Mouse (Mus musculus) megakaryocyte-erythroid progenitor cell, adult 5 weeks (primary cell): ENCODE data around the gene Defa21. TPM values are rescaled to one million over a fixed set of nuclear protein-coding genes. Genes with fewer than 3 reads are reported as not detected.

Source experiments
- polyA plus RNA-seq: library from polyadenylated mRNA; stranded (reverse); fragments of >175 nt; gene quantifications from 2 replicates; pipeline ENCODE4 v1.2.3, GENCODE M21; 2012

The Defa21 gene
- polyA plus RNA-seq = not detected in 2 replicates

DNA sequence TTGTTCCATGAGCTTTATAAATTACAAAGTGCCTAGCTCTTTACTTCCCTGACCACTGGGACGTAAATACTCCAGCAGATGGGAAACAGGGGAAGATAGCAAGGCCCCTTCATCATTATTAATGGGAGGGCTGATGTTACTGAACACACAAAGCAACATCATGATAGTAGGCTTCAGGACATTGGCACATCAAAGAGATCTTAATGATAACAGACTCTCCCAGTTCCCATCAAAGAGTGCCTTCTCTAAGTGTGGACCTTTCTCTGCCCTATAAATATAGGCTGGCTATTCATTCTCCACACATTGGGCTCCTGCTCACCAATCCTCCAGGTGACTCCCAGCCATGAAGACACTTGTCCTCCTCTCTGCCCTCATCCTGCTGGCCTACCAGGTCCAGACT is at the start of gene Defa21:
Gene Defa21 (plus strand): TSS at position 301 of the 400 bp plus-strand sequence.

DNA sequence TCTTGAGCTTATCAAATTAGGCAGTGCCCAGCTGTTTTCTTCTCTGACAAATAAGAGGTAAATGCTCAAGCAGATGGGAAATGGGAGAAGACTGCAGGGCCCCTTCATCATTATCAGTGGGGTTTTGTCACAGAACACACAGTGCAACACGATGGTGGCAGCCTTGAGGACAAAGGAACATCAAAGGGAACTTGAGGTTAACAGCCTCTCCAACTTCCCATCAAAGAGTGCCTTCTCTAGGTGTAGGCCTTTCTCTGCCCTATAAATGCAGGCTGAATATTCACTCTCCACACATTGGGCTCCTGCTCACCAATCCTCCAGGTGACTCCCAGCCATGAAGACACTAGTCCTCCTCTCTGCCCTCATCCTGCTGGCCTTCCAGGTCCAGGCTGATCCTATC is 29.4 kb downstream of the Defa21 start, which contains the start of gene Defa23:
Gene Defa23 (plus strand): TSS at position 301 of the 400 bp plus-strand sequence.

DNA sequence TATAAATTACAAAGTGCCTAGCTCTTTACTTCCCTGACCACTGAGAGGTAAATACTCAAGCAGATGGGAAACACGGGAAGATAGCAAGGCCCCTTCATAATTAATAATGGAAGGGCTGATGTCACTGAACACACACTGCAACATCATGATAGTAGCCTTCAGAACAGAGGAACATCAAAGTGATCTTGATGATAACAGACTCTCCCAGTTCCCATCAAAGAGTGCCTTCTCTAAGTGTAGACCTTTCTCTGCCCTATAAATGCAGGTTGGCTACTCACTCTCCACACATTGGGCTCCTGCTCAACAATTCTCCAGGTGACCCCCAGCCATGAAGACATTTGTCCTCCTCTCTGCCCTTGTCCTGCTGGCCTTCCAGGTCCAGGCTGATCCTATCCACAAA is 39.4 kb downstream of the Defa21 start, which contains the start of gene Defa35:
Gene Defa35 (plus strand): TSS at position 301 of the 400 bp plus-strand sequence.

Other genes starting within 250 kb of the Defa21 start
- not detected in 2 replicates for gene Defb33, start 132.9 kb upstream of the Defa21 start, polyA plus RNA-seq
- gene Gm15056, start 122.9 kb upstream of the Defa21 start, polyA plus RNA-seq = not detected in 2 replicates
- not detected in 2 replicates for gene Gm6040, start 103.5 kb upstream of the Defa21 start, polyA plus RNA-seq
- not detected in 2 replicates for gene AY761185, start 80.8 kb upstream of the Defa21 start, polyA plus RNA-seq
- gene Defa23, start 29.5 kb downstream of the Defa21 start, polyA plus RNA-seq = not detected in 2 replicates
- not detected in 2 replicates for gene Defa35, start 39.5 kb downstream of the Defa21 start, polyA plus RNA-seq
- not detected in 2 replicates for gene Defa25, start 58.9 kb downstream of the Defa21 start, polyA plus RNA-seq
- not detected in 2 replicates for gene Gm14851, start 70.5 kb downstream of the Defa21 start, polyA plus RNA-seq
- gene Defa30, start 109.1 kb downstream of the Defa21 start, polyA plus RNA-seq = not detected in 2 replicates
- gene Defa22, start 136.7 kb downstream of the Defa21 start, polyA plus RNA-seq = not detected in 2 replicates
- gene Defa31, start 166.1 kb downstream of the Defa21 start, polyA plus RNA-seq = not detected in 2 replicates
- gene Gm15293, start 176.0 kb downstream of the Defa21 start, polyA plus RNA-seq = not detected in 2 replicates
- gene Gm15292, start 224.2 kb downstream of the Defa21 start, polyA plus RNA-seq = not detected in 2 replicates